Mouse (Mus musculus) limb, embryonic 11.5 days (tissue): Measurements from ENCODE around the gene Gm47969. TPM values are rescaled to one million over a fixed set of nuclear protein-coding genes. Genes with fewer than 3 reads are reported as not detected.

Experiments
- ATAC-seq: fragments of 200-750 bp; cut with Nextera tagmentation; 2 replicates; pipeline ENCODE4 v1.8.0; 2017; ENCODE audit warnings: low read depth; ENCODE audit not compliant: insufficient number of reproducible peaks, low FRiP score, low TSS enrichment
- DNase-seq: peaks from one replicate; pipeline ENCODE4 v3.0.0-alpha.2; 2015; ENCODE audit warnings: low spot score
- H3K27ac ChIP-seq: fragments of 300-500 bp; sonication (generic); replicated peaks from 2 replicates; pipeline ENCODE4 v1.5.1; 2014; ENCODE audit warnings: low read depth, mild to moderate bottlenecking, low read length
- H3K27me3 ChIP-seq: fragments of 300-500 bp; sonication (generic); 2 replicates; pipeline ENCODE4 v1.6.1; 2014; ENCODE audit warnings: mild to moderate bottlenecking, low read length, mixed read lengths; ENCODE audit not compliant: control insufficient read depth, insufficient read depth
- H3K36me3 ChIP-seq: fragments of 300-500 bp; sonication (generic); 2 replicates; pipeline ENCODE4 v1.6.1; 2014; ENCODE audit warnings: mild to moderate bottlenecking, low read length, moderate library complexity, mixed read lengths; ENCODE audit not compliant: control insufficient read depth, insufficient read depth
- H3K4me1 ChIP-seq: fragments of 300-500 bp; sonication (generic); 2 replicates; pipeline ENCODE4 v1.6.1; 2014; ENCODE audit warnings: low read length, mixed read lengths; ENCODE audit not compliant: control insufficient read depth, insufficient read depth
- H3K4me2 ChIP-seq: fragments of 300-500 bp; sonication (generic); 2 replicates; pipeline ENCODE4 v1.6.1; 2014; ENCODE audit warnings: low read depth, mild to moderate bottlenecking, moderate library complexity; ENCODE audit not compliant: severe bottlenecking
- H3K4me3 ChIP-seq: fragments of 300-500 bp; sonication (generic); 2 replicates; pipeline ENCODE4 v1.5.1; 2014; ENCODE audit warnings: low read depth, low read length
- H3K9ac ChIP-seq: fragments of 300-500 bp; sonication (generic); 2 replicates; pipeline ENCODE4 v1.6.1; 2014; ENCODE audit warnings: mild to moderate bottlenecking, low read length
- H3K9me3 ChIP-seq: fragments of 300-500 bp; sonication (generic); 2 replicates; pipeline ENCODE4 v1.6.1; 2016; ENCODE audit warnings: low read length; ENCODE audit not compliant: control insufficient read depth
- WGBS: fragments of 180-500 bp; shearing (Covaris S2); extraction: QIAGEN DNeasy Blood & Tissue Kit; methylation state at CpG from one replicate; pipeline ENCODE4 v1.1.7; 2014; 5-methylcytosine and 5-hydroxymethylcytosine counted together
- polyA plus RNA-seq: library from polyadenylated mRNA; unstranded; fragments of >200 nt; fragmentation: Nextera tagmentation; extraction: Ambion mirVana; gene quantifications from 2 replicates; pipeline ENCODE4 v1.2.1, GENCODE M21; 2014

The Gm47969 gene
- polyA plus RNA-seq, 1 experiment from 2014 or later, result not detected

GRCm38 (mm10) chr1:83060643-83061042 lies 15.9 kb downstream of the Gm47969 start, which contains the start of gene Krtap28-13:
Krtap28-13 (plus strand) TSS chr1:83060930.
- Histone ChIP-seq H3K36me3 (no peaks in the 10 kb centered on the region), H3K9me3 (no peaks in the 10 kb centered on the region), H3K27me3 (no peaks in the 10 kb centered on the region), H3K4me1 (no peaks in the 10 kb centered on the region), H3K27ac (no peak within 1 kb of the TSS), H3K4me3 (no peak within 1 kb of the TSS), H3K4me2 (no peak within 1 kb of the TSS), H3K9ac (no peak within 1 kb of the TSS)
- WGBS, result 87% methylated on average over 4 of the region's 4 CpGs
- DNase-seq (no peak), ATAC-seq (no peak)

DNA sequence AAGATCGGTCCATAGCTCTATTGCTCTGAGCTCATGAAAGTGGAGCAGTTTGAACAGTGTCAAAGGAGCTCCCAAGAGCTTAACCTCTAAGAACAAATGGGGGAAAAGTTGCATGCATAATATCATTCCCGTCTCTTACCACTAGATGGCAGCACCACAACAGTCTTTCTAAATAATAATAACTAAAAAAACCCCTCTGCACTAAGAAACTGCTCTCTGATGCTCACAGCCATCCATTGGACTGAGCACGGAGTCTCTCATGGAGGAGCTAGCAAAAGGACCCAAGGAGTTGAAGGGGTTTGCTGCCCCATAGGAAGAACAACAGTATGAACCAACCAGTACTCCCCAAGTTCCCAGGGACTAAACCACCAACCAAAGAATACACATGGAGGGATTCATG lies 20.1 kb downstream of the Gm47969 start:
- Histone ChIP-seq H3K9me3 (no peaks in the 10 kb centered on the region), H3K36me3 (no peaks in the 10 kb centered on the region), H3K4me2 (no peak overlapping the region), H3K4me1 (no peaks in the 10 kb centered on the region), H3K9ac (no peak overlapping the region), H3K27me3 (no peaks in the 10 kb centered on the region), H3K27ac (no peak overlapping the region), H3K4me3 (no peak overlapping the region)
- ATAC-seq (0 out of 2 replicates have a peak, but pooled peaks have one; percentile 47), DNase-seq (peak; percentile 39)
- 24% methylated on average over 3 of the region's 3 CpGs for WGBS

DNA sequence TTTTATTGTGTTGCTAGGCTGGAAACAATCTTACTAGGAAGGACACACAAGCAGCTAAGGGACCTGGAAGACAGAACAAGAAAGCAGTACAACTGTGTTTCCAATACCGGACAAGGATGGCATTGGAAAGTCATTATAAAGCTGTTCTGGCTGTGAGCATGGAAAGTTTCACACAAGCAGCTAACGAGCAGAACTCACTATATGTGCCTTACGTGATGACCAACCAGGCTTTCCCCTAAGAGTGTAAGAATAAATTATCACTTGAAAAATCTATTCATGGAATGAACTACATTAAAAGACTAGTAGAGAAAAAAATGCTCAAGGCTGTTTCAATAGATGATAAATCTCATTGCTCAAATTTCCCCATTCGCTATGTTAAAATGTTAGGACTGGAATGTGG lies 21.8 kb downstream of the Gm47969 start:
- Histone ChIP-seq H3K4me1 (no peaks in the 10 kb centered on the region), H3K9ac (no peak overlapping the region), H3K27me3 (no peaks in the 10 kb centered on the region), H3K4me3 (no peak overlapping the region), H3K36me3 (no peaks in the 10 kb centered on the region), H3K4me2 (no peak overlapping the region), H3K27ac (no peak overlapping the region), H3K9me3 (no peaks in the 10 kb centered on the region)
- WGBS, result 89% methylated on average over 4 of the region's 4 CpGs
- ATAC-seq (no peak), DNase-seq (no peak)

DNA sequence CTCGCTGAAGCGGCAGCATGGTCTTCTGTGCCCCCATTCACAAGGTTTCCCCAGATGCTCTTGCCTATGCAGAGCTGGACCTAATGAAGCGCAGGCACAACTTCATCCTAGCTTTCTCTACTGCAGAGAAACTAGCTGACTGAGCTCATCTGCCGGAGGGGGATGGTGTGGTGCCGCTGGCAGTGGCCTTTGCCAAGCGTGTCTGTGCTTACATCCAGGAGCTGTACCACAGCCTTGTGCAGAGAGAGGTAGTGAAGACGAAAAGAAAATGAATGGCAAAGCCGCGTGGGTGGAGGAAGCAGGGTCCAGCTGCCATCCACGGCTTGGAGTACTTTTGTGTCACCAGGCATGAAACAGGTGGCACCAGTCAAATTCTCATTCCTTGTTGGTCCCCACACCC lies 22.5 kb downstream of the Gm47969 start:
- H3K27ac ChIP-seq, result no peak overlapping the region
- ATAC-seq (no peak), DNase-seq (no peak)
- H3K4me3 ChIP-seq, result no peak overlapping the region
- no peaks in the 10 kb centered on the region for H3K27me3 ChIP-seq
- no peaks in the 10 kb centered on the region for H3K36me3 ChIP-seq
- WGBS, result 92% methylated on average over 10 of the region's 10 CpGs
- no peaks in the 10 kb centered on the region for H3K4me1 ChIP-seq
- H3K4me2 ChIP-seq, result no peak overlapping the region
- no peaks in the 10 kb centered on the region for H3K9me3 ChIP-seq
- H3K9ac ChIP-seq, result no peak overlapping the region

DNA sequence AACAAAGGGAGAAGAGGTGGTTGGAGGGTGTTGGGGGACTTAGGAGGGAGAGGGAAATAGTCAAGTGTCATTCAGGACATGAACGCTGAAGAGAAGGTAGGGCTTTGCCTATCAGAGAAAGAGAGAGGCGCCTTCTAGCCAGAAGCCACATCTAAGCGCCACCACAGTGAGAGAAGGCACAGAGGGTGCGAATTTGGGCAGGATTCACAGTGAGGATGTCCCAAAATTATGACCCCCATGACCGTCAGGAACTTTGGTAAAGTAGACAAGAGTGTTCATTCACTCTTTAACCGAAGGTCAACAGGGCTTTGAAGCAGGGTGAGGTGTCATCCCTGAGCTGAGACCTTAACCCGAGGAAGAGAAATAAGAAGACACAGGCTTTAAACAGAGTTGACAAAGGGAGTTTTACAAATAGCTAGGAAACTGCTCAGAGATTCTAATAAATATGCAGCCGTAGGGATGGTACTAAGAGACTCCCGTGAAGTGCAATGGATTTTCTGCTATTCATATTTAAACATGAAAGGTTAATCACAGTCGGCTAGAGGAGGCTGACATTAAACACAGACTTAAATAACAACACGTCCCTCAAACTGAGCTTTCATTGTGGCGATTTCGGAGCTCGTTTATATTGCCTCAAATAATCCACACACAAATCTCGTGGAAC lies 30.9 kb downstream of the Gm47969 start:
- no peak overlapping the region for H3K27ac ChIP-seq
- WGBS, result 47% methylated on average over 15 of the region's 15 CpGs

DNA sequence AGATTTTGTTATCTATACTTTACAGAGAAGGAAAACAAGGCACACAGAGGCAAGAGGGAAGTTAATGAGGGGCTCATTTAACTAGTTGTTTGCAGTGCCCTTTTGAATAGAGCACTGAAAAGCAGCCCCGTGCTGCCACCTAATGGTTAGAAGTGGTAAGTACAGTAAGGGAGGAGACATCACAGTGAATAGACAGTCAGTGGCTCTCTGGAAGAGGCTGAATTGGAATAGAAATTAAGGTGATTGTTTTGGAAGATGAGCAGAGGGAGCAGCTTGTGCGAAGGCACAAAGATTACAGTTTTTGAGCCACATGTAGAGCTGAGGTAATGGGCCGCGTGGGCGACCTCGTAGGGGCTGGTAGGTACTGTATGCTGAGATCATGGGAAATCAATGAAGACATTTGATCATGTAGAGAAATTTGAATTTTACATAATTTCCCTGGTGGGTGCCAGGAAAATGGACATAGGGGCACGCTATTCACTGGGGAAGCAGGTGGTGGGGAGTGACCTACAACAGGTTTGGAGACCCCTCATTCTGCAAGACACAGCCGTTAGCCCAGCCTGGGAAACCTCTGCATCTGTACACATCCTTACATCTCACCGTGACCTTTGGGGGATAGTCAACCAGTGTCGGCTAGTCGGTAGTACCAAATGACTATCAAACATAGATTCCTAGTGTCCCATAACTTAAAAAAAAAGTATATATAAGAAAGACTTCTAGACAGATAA lies 31.6 kb downstream of the Gm47969 start:
- no peak overlapping the region for H3K4me3 ChIP-seq
- H3K27ac ChIP-seq, result no peak overlapping the region
- DNase-seq, result peak; percentile 66
- H3K4me2 ChIP-seq, result no peak overlapping the region
- ATAC-seq, result 0 out of 2 replicates have a peak, but pooled peaks have one; percentile 39
- H3K9ac ChIP-seq, result no peak overlapping the region
- no peaks in the 10 kb centered on the region for H3K27me3 ChIP-seq
- 45% methylated on average over 11 of the region's 11 CpGs for WGBS
- no peaks in the 10 kb centered on the region for H3K9me3 ChIP-seq
- H3K36me3 ChIP-seq, result no peaks in the 10 kb centered on the region
- H3K4me1 ChIP-seq, result no peaks in the 10 kb centered on the region

More for the DNA sequence above, 30.9 kb downstream of the Gm47969 start:
- no peaks in the 10 kb centered on the region for H3K27me3 ChIP-seq
- H3K9me3 ChIP-seq, result no peaks in the 10 kb centered on the region
- H3K4me3 ChIP-seq, result no peak overlapping the region
- no peak for DNase-seq
- H3K4me1 ChIP-seq, result no peaks in the 10 kb centered on the region
- no peak for ATAC-seq
- no peaks in the 10 kb centered on the region for H3K36me3 ChIP-seq
- H3K9ac ChIP-seq, result no peak overlapping the region
- H3K4me2 ChIP-seq, result no peak overlapping the region

- Histone ChIP-seq H3K4me1 (no peaks in the 10 kb centered on the region), H3K4me2 (no peak overlapping the region), H3K27me3 (no peaks in the 10 kb centered on the region), H3K9me3 (no peaks in the 10 kb centered on the region), H3K9ac (no peak overlapping the region), H3K4me3 (no peak overlapping the region), H3K27ac (no peak overlapping the region), H3K36me3 (no peaks in the 10 kb centered on the region)
- WGBS, result 81% methylated on average over 6 of the region's 6 CpGs
- ATAC-seq (no peak), DNase-seq (no peak)
Measured at GRCm38 (mm10) chr1:83077016-83077415, 32.3 kb downstream of the Gm47969 start.

DNA sequence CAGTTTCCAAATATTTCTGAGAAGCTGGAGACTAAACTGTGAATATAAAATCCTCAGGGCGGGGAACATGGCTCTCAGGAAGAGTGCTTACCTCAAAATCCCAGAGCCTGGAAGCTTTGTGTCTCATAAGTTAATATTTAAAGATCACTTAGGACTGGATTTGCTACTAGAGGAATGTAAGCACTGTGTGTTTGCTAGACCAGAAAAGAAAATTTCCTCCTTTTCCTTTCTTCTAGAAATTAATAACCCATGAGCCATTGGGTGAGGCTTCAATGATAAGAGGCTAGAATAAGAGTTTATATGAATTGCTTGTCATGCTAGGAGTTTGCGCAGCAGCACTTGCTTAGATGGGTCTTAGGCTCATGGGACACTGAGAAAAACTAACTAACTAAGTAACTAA lies 40.1 kb downstream of the Gm47969 start:
- Histone ChIP-seq H3K27me3 (no peaks in the 10 kb centered on the region), H3K27ac (no peak overlapping the region), H3K36me3 (no peaks in the 10 kb centered on the region), H3K4me3 (no peak overlapping the region), H3K9me3 (no peaks in the 10 kb centered on the region), H3K4me2 (no peak overlapping the region), H3K4me1 (no peaks in the 10 kb centered on the region), H3K9ac (no peak overlapping the region)
- no peak for DNase-seq
- WGBS, result 92% methylated on average over 2 of the region's 2 CpGs
- no peak for ATAC-seq
